Mouse (Mus musculus) C2C12 (cell line): Measurements from ENCODE around the gene Tada2b. TPM values are rescaled to one million over a fixed set of nuclear protein-coding genes. Genes with fewer than 3 reads are reported as not detected.

Experiments
- H3K27me3 ChIP-seq: one replicate; pipeline ENCODE4 v1.6.1; 2011; ENCODE audit not compliant: control insufficient read depth, insufficient read depth, insufficient read length
- H3K36me3 ChIP-seq: one replicate; pipeline ENCODE4 v1.6.1; 2011; ENCODE audit not compliant: control insufficient read depth, insufficient read depth
- H3K4me3 ChIP-seq: one replicate; pipeline ENCODE4 v1.5.1; 2011; ENCODE audit warnings: mild to moderate bottlenecking, control low read depth; ENCODE audit not compliant: poor library complexity, insufficient read depth, severe bottlenecking
- H3K79me2 ChIP-seq: one replicate; pipeline ENCODE4 v1.6.1; 2011; ENCODE audit not compliant: control insufficient read depth, insufficient read depth
- H3K79me3 ChIP-seq: one replicate; pipeline ENCODE4 v1.6.1; 2011; ENCODE audit warnings: low read depth, control low read depth
- H3ac ChIP-seq: one replicate; pipeline ENCODE3; 2011; ENCODE audit warnings: low read depth; ENCODE audit not compliant: control insufficient read depth, insufficient read length
- CEBPB ChIP-seq: IDR thresholded peaks from one replicate; pipeline ENCODE4 v1.6.1; 2011; ENCODE audit warnings: low read depth, mild to moderate bottlenecking, control low read depth, moderate library complexity
- CTCF ChIP-seq: IDR thresholded peaks from one replicate; pipeline ENCODE4 v1.5.1; 2011; ENCODE audit not compliant: control insufficient read depth, insufficient read depth, insufficient read length
- FOSL1 ChIP-seq: IDR thresholded peaks from one replicate; pipeline ENCODE4 v1.8.0; 2011; ENCODE audit warnings: mild to moderate bottlenecking, low read length; ENCODE audit not compliant: poor library complexity, insufficient read depth, severe bottlenecking
- MAX ChIP-seq: IDR thresholded peaks from one replicate; pipeline ENCODE4 v1.6.1; 2011; ENCODE audit warnings: mild to moderate bottlenecking, control low read depth
- MYOD1 ChIP-seq: IDR thresholded peaks from one replicate; pipeline ENCODE4 v1.6.1; 2011; ENCODE audit warnings: low read depth; ENCODE audit not compliant: control insufficient read depth, insufficient read length
- MYOG ChIP-seq: IDR thresholded peaks from one replicate; pipeline ENCODE4 v1.6.1; 2011; ENCODE audit not compliant: control insufficient read depth, insufficient read length; ENCODE audit errors: extremely low read depth
- USF1 ChIP-seq: IDR thresholded peaks from one replicate; pipeline ENCODE4 v1.6.1; 2011; ENCODE audit warnings: low read depth, mild to moderate bottlenecking, control low read depth, moderate library complexity
- polyA plus RNA-seq: library from polyadenylated mRNA; unstranded; fragments of >200 nt; fragmentation: generic; extraction: Trizol; gene quantifications from one replicate; pipeline ENCODE4 v1.2.1, GENCODE M21; 2012; ENCODE audit warnings: missing spikeins

Gene Tada2b
- polyA plus RNA-seq, 1 experiment: 10.2 TPM

DNA sequence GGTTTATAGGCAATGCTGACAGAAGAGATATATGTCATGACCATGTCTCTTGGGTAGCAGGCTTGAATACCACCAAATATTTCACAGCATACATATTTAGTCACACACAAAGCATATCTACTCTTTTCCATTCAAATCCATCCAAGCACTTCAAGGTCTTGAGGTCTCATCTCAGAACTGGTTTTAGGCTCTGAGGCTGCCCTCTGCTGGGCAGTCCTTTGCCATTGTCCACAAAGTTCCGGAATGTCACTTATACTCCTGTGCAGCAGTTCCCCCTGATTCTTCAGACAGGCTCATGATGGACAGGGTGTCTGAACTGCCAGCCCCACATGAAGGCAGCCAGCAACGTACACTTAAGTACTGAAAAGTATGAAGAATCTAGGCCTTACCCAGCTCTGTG is 5.1 kb upstream of the Tada2b start:
- H3ac ChIP-seq: no peak overlapping the region
- no peak overlapping the region for H3K4me3 ChIP-seq
- H3K27me3 ChIP-seq: no peaks in the 10 kb centered on the region
- no peak for TF ChIP-seq USF1
- no peak for TF ChIP-seq MYOG
- TF ChIP-seq CEBPB: no peak
- no peak for TF ChIP-seq MYOD1
- TF ChIP-seq FOSL1: no peak
- TF ChIP-seq MAX: no peak
- TF ChIP-seq CTCF: no peak
- no peaks in the 10 kb centered on the region for H3K79me3 ChIP-seq
- no peaks in the 10 kb centered on the region for H3K79me2 ChIP-seq
- peaks cover 15% of the 10 kb centered on the region for H3K36me3 ChIP-seq

DNA sequence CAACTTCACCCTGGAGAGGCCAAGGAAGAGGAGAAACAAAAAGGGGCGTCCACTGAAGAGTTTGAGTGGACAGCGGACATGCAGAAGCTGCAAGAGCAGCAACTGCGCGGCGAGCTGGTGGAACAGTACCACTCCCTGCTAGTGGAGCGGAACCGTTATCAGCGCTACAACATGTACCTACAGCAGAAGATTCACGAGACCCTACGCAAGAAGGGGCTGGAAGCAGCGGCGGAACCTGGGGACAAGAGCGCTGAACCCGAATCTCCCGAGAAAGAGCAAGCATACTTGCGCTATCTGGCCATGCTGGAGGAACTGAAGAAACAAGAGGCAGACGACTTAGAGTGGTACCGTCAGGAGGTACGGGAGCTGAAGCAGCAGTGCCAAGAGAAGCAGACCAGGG is 1.2 kb upstream of the Tada2b start:
- H3ac ChIP-seq: no peak overlapping the region
- no peaks in the 10 kb centered on the region for H3K36me3 ChIP-seq
- peaks cover 36% of the 10 kb centered on the region for H3K79me2 ChIP-seq
- H3K27me3 ChIP-seq: no peaks in the 10 kb centered on the region
- no peak overlapping the region for H3K4me3 ChIP-seq
- H3K79me3 ChIP-seq: peaks cover 25% of the 10 kb centered on the region
- no peak for TF ChIP-seq CTCF
- no peak for TF ChIP-seq MYOD1
- TF ChIP-seq FOSL1: no peak
- TF ChIP-seq USF1: no peak
- no peak for TF ChIP-seq MAX
- no peak for TF ChIP-seq MYOG

DNA sequence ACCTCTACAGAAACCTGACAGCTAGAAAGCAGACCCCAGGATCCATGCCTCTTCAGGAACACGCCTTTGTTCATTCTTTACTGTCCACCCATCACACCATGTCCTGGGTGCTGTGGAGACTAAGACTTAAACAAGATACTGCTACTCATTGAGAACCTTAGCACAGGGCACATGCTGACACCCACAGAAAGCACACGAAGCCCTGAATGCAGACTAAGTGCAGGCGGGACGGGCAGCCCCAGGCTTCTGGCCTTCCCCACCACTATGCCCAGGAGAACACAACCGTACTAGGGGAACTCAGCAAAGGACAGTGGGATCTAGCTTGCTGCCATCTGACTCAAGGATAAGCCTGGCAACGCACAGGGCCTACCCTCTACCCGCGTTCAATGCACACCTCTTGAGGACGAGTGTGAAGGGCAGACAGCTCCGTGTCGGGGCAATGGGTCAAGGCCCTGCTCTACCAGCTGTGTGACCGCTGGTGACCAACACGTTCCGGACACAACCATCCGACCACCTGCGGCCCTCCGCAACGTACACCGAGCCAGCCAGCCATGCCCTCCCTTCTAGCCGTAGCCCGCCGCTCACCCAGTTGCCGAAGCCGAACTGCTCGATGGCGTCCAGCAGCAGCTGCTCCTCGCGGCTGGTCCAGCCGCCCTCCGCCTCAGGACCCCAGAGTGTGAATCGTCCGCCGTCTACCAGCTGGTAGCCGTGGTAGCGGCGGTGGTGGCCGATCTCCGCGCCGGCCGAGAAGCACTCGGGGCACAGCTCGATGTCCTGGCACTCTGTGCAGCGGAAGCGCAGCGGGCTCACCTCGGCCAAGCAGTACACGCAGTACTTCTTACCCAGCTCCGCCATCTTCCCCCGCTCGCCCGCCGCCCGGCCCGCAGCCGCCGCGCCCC is 633 bp downstream of the Tada2b start:
- Histone ChIP-seq H3K36me3 (peaks cover under 1% of the 10 kb centered on the region), H3K79me3 (peaks cover 38% of the 10 kb centered on the region), H3K27me3 (no peaks in the 10 kb centered on the region), H3K4me3 (peak overlapping the region; percentile 60), H3K79me2 (peaks cover 55% of the 10 kb centered on the region), H3ac (peak overlapping the region; percentile 97)
- TF ChIP-seq MAX: no peak
- TF ChIP-seq CTCF: no peak
- TF ChIP-seq MYOG: no peak

DNA sequence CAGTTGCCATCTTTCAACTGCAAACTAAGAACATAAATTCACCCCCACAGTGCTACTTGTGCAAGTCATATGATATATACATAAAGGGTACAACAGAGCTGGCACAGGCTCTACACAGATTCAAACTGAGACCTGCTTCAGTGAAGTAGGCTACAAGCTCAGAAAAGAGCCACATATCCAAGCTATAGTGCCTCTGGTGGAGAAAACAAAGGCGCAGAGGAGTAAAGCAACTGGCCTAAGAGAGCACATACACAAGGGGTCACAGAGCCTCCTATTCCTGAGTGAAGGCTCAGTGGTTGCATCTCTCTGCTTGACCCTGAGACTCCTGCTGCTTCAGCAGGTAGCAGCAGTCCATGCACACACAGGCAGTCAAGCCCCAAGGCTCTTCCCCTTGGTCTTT is 3.0 kb downstream of the Tada2b start:
- Histone ChIP-seq H3K4me3 (no peak overlapping the region), H3K79me2 (peaks cover 76% of the 10 kb centered on the region), H3K79me3 (peaks cover 46% of the 10 kb centered on the region), H3K27me3 (no peaks in the 10 kb centered on the region), H3K36me3 (peaks cover 6% of the 10 kb centered on the region), H3ac (no peak overlapping the region)
- TF ChIP-seq MYOG (no peak), CEBPB (no peak), FOSL1 (no peak), MAX (no peak), USF1 (no peak), CTCF (no peak), MYOD1 (no peak)

DNA sequence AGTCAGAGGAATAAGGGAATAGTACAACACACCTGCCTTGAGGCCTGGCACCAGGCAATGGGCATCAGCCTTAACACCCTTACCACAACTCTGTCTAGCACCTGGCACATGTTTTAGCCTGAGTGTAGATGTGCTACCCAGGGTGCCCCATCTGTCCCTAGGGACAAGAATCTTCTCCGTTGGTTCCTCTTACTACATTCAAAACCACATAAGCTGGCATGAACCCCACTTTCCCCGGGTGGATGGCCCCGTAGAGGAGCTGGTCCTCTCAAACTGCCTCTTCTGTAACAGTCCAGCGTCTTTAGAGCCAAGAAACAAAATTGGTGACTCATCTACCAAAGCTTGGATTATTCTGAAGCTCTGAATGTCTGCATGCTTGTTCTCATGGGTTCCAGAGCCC is 3.7 kb downstream of the Tada2b start:
- H3K4me3 ChIP-seq: no peak overlapping the region
- peaks cover 6% of the 10 kb centered on the region for H3K36me3 ChIP-seq
- TF ChIP-seq CEBPB: no peak
- TF ChIP-seq CTCF: no peak
- H3K27me3 ChIP-seq: no peaks in the 10 kb centered on the region
- H3K79me3 ChIP-seq: peaks cover 47% of the 10 kb centered on the region
- H3ac ChIP-seq: no peak overlapping the region
- peaks cover 77% of the 10 kb centered on the region for H3K79me2 ChIP-seq

DNA sequence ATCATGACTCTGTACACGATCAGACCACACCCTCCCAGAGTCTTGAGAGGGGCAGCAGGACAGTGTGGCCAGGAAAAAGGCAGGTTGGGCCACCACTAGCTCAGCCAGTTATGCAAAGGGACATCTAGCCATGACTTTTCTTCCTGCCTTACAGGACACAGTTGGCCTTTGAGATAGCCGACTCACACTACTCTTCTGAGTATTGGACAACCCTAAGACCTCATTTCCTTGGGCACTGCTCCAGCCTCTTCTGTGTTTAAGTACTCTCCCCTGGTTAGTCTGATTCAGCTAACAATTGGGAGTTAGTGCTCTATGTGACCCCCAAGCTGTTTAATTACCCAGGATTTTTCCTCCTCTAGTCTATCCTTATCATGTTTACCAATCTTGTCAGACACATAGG is 4.3 kb downstream of the Tada2b start:
- no peak overlapping the region for H3ac ChIP-seq
- H3K79me3 ChIP-seq: peaks cover 47% of the 10 kb centered on the region
- H3K4me3 ChIP-seq: no peak overlapping the region
- TF ChIP-seq USF1 (no peak), FOSL1 (no peak), MAX (no peak), MYOD1 (no peak), CEBPB (no peak), CTCF (no peak), MYOG (no peak)
- H3K79me2 ChIP-seq: peaks cover 77% of the 10 kb centered on the region
- no peaks in the 10 kb centered on the region for H3K27me3 ChIP-seq
- peaks cover 10% of the 10 kb centered on the region for H3K36me3 ChIP-seq
